Mouse (Mus musculus): ENCODE results near the gene Armc7.

Gene Armc7

DNA sequence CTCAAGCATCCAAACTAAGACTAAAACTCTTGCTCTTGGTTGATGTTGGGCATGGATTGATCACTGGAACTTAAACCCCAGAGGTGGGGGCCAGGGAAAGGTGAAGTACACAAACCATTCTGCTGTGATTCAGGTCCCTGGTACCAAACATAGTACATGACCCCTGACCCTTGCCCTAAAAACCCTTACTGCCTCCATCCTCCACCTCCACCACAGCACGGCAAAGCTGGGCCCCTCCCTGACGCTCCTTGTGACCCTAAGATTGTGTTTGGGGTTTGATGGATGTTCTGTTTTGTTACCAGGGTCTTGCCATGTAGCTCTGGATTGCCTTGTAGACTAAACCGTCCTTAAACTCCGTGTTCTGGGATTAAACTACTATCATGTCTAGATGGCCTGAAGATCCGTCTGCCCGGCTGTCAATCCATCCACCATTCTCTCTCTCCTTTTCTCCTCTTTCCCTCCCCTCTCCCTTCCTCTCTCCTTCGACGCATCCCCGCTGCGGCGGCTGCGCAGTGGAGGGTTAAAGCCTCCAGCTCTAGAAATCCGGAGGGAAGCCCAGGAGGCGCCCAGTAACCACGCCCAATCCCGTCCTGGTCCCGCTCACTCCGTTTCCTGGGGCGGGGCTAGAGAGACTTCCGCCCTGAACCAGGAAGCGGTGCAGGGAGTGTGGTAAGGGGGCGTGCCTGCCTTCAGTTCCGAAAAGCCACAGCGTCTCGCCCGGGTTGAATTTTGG is at the start of gene Armc7:
Gene Armc7, plus strand, starts transcription at position 643 of the 733 bp plus-strand sequence.
- in situ Hi-C loops (cut with MboI; ENCODE audit: low sequenced_read_pairs): no loop called here

- in situ Hi-C loops (cut with MboI; ENCODE audit: low sequenced_read_pairs): no loop called here
These were observed 49.8 kb upstream of the Armc7 start for GRCm38 (mm10) chr11:115425671-115426070.

- in situ Hi-C loops (cut with MboI; ENCODE audit: low sequenced_read_pairs): no loop called here
These were observed 47.8 kb upstream of the Armc7 start for GRCm38 (mm10) chr11:115427482-115428331.

DNA sequence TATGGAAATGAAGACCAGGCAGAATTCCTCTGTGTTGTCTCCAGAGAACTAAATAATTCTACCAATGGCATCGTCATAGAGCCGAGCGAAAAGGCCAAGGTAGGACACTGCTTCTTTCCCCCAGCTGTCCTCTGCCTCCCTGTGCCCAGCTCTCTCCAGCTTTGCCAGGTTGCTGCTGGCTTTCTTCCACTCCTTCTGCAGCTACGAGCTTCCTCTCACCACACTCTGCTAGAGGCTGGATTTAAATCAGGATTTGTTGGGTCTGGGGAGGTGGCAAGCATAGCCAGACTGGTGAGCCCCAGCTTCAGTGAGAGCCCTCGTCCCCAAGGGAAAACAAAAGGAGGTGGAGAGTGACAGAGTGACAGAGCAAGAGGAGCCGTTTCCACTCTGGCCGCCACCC is 46.2 kb upstream of the Armc7 start:
- in situ Hi-C loops (cut with MboI; ENCODE audit: low sequenced_read_pairs): no loop called here

GRCm38 (mm10) chr11:115430561-115430960 is 44.9 kb upstream of the Armc7 start:
- in situ Hi-C loops (cut with MboI; ENCODE audit: low sequenced_read_pairs): no loop called here

DNA sequence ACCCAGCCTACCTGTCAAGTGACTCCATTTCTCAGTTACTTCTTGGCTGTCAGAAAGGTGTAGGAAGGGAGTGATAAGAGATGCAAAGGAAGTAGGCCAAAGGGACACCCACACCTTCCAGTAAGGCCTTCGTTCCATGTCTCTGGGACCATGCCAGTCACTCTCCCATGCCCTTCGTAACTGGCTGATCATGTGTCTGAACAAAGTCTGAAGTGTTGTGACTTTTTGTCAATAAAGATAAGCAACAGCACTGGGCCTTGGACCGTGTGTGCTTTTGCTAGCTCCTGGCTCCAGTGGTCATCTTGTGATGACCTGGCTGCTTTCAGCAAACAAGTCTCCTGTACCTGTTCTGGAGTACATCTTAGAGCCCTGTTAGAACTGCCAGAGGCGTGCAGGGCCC is 42.7 kb upstream of the Armc7 start:
- in situ Hi-C loops (cut with MboI; ENCODE audit: low sequenced_read_pairs): no loop called here

GRCm38 (mm10) chr11:115433342-115433741 is 42.1 kb upstream of the Armc7 start:
- in situ Hi-C loops (cut with MboI; ENCODE audit: low sequenced_read_pairs): no loop called here

DNA sequence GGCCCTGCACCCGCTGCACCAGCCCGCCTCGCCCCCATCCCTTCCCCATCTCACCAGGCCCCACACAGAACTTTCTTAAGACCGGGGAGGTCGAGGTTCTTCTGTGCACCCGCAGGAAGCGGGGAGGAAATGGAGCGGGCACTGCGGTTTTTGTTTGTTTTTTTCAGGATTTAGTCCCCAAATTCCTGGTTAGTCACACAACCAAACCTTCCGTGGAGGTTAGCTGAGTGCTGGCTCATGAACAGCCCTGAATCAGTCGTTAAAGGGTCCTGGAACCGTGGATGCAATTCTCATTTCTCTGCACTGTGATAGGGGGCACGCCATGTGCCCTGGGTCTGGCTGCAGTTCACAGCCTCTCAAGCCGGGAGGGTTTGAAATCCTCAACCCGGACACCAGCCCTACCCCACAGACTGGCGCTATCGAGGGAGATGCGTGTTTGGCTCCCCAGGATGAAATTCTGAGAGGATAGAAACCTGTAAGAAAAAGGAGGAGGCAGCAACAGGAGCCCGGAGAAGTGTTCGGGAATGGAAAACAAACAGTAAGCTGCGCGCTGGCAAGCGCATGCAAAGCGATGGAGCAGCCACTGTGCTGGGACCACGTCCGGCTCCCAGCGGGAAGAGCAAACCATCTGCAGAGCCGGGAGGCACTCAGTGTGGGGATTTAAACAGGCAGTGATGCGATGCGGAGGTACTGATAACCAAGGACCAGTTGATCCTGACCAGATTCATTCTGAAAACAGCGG is 39.7 kb upstream of the Armc7 start:
- in situ Hi-C loops (cut with MboI; ENCODE audit: low sequenced_read_pairs): no loop called here

GRCm38 (mm10) chr11:115437571-115438122 is 37.8 kb upstream of the Armc7 start:
- in situ Hi-C loops (cut with MboI; ENCODE audit: low sequenced_read_pairs): no loop called here

DNA sequence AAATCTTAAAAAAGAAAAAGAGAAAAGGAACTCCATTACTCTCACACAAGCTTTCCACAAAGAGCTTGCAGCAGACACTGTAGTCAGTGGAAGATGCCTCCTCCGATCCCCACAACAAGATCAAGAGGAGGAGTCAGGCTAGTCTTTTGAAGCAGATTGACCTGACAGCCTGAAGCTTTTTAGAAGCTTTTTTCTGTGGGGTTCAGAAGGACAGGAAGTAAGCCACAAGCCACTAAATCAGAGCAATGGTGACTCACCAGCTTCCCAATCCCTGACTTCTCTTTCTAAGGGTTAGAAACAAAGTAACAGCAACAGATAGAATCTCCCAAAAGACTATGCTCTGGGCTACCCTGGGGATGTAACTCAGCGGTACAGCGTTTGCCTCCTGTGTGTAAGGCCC is 36.1 kb upstream of the Armc7 start:
- in situ Hi-C loops (cut with MboI; ENCODE audit: low sequenced_read_pairs): no loop called here

- in situ Hi-C loops (cut with MboI; ENCODE audit: low sequenced_read_pairs): no loop called here
These were observed 35.4 kb upstream of the Armc7 start, which contains the start of gene Trim80 for GRCm38 (mm10) chr11:115439906-115440595. Trim80 (plus strand) TSS chr11:115440545.

GRCm38 (mm10) chr11:115441417-115441816 is 34.0 kb upstream of the Armc7 start:
- in situ Hi-C loops (cut with MboI; ENCODE audit: low sequenced_read_pairs): no loop called here

GRCm38 (mm10) chr11:115446906-115447305 is 28.6 kb upstream of the Armc7 start:
- in situ Hi-C loops (cut with MboI; ENCODE audit: low sequenced_read_pairs): no loop called here

DNA sequence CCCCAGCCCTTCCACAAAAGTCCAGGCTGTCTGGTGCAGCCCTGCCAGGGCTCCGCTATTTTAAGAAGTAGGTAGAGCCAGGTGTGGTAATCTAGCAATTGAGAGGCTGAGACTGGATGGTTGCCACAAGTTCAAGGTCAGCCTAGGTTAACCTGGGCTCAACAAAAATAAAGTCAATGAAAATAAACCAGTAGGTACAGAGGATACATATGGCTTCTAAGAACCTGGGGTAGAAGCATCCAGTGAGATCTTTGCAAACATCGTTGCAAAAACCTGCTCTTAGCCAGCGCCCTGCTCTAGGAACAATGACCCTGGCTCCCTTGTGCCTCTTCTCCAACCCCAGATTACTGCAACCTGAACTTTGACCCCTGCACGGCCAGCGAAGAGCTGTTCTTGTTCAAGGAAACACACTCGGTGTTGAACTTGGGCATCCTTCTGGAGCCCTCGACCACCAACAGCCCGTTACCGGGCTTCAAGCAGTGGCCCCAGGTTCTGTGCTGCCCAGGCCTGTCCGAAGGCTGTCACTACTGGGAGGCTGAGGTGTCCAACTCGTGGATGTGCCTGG is 28.1 kb upstream of the Armc7 start:
- in situ Hi-C loops (cut with MboI; ENCODE audit: low sequenced_read_pairs): no loop called here

GRCm38 (mm10) chr11:115448075-115448474 is 27.4 kb upstream of the Armc7 start:
- in situ Hi-C loops (cut with MboI; ENCODE audit: low sequenced_read_pairs): no loop called here

DNA sequence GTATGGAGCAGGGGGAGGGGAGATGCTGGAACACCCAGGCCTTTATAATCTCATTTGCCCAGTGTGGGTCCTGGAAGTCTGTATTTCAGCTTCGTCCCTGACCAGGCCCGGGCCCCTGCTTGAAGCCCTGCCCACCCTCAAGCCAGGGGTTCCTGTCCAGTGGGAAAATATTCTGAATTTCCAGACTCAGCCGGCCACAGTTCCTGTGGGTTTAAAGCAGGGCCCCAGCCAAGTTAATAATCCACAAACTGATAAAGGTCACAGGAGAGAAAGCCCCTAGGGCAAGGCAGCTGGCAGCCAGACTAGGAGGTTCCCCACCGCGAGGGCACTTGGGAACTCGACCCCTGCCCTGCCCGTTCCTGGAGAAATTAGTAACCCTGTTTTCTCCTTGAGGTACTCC is 26.5 kb upstream of the Armc7 start:
- in situ Hi-C loops (cut with MboI; ENCODE audit: low sequenced_read_pairs): no loop called here

GRCm38 (mm10) chr11:115450176-115450575 is 25.3 kb upstream of the Armc7 start:
- in situ Hi-C loops (cut with MboI; ENCODE audit: low sequenced_read_pairs): no loop called here

GRCm38 (mm10) chr11:115451781-115452241 is 23.7 kb upstream of the Armc7 start:
- in situ Hi-C loops (cut with MboI; ENCODE audit: low sequenced_read_pairs): no loop called here

GRCm38 (mm10) chr11:115452281-115452860 is 23.1 kb upstream of the Armc7 start:
- in situ Hi-C loops (cut with MboI; ENCODE audit: low sequenced_read_pairs): no loop called here

- in situ Hi-C loops (cut with MboI; ENCODE audit: low sequenced_read_pairs): no loop called here
These were observed 22.2 kb upstream of the Armc7 start for GRCm38 (mm10) chr11:115453306-115453705.

Measured in CH12F3 (cell line).